Mouse (Mus musculus): Measurements from ENCODE around the gene Gemin6.
"Not testable (repeated sequence)": the region's sequence is repeated elsewhere in the genome, so short reads cannot be mapped to it uniquely, and the experiment has no call there.

Gene Gemin6

GRCm38 (mm10) chr17:80234376-80234775, 10.1 kb downstream of the Gemin6 start:
- no peak for DNase-seq (ENCODE audit: low spot score)

- DNase-seq (ENCODE audit: low spot score): no peak
These were observed 11.2 kb downstream of the Gemin6 start for GRCm38 (mm10) chr17:80235477-80235876.

GRCm38 (mm10) chr17:80236805-80237204, 12.6 kb downstream of the Gemin6 start:
- no peak for DNase-seq (ENCODE audit: low spot score)

DNA sequence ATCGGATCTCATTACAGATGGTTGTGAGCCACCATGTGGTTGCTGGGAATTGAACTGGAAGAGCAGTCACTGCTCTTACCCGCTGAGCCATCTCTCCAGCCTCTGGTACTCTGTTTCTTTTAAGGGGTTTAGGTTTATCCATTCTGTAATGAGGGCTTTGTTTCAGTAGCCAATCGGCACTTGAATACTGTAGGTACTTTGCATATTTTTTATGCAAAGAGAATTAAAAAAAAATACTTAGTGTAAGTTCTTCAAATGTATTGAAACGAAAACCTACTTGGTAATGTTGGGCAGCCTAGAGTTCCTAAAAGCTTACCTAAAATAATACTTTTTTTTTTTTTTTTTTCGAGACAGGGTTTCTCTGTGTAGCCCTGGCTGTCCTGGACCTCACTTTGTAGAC, 13.2 kb downstream of the Gemin6 start:
- no peak for DNase-seq (ENCODE audit: low spot score)

GRCm38 (mm10) chr17:80241594-80241993, 17.4 kb downstream of the Gemin6 start:
- no peak for DNase-seq (ENCODE audit: low spot score)

DNA sequence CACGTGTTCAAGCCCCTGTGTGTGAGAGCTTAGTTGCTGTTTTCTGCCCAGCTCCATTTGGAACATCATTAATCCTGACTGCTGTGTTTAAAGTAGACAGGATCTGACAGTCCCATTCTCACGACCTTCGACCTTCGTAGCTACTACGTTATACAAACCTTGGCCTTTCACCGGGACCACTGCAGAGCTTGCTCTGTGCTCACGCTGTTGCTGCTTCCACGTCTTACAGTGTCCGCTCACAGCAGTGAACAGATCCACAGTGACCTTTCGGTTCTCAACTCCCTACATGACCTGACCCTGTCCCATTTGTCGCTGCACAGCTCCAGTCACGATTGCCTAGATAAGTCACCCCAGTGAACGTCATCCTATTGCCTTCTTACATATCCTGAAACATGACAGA, 18.9 kb downstream of the Gemin6 start:
- no peak for DNase-seq (ENCODE audit: low spot score)

DNA sequence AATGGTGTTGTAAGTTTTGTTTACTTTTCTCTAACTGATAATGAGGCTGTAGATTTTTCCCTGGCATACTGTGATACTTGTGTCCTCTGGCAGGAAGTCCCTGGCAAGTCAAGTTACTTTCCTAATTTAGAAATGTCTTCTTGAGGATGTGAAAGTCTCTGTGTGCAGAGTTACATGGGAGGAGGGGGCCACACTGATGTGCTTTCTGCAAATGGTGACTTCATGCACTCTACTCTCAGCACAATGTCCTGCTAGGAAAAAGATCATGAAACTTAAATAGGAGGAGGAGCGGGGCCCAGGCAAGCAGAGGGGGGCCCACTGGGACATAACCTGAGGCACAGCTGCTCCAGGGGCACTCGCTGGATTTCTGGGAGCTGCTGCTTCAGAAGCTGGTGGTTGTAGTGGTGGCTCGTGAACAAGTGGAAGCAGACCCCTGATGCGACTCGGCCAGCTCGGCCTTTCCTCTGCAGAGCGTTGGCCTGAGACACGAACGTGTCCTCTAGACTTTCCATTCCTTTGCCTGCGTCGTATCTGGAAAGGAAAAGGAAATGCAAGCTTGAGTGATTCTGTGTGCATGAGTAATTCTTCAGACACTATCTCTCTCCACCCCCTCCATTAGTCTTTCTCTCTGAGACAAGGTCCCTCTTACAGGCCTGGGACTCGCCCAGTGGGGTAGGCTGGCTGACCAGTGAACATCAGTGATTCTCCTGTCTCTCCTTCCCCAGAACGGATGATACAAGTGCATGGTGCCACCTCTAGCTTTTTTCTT, 28.7 kb downstream of the Gemin6 start:
- DNase-seq (ENCODE audit: low spot score): no peak

GRCm38 (mm10) chr17:80254421-80254820, 30.2 kb downstream of the Gemin6 start:
- no peak for DNase-seq (ENCODE audit: low spot score)

- DNase-seq (ENCODE audit: low spot score): peak; percentile 68
These were observed 31.0 kb downstream of the Gemin6 start for GRCm38 (mm10) chr17:80255208-80255607.

DNA sequence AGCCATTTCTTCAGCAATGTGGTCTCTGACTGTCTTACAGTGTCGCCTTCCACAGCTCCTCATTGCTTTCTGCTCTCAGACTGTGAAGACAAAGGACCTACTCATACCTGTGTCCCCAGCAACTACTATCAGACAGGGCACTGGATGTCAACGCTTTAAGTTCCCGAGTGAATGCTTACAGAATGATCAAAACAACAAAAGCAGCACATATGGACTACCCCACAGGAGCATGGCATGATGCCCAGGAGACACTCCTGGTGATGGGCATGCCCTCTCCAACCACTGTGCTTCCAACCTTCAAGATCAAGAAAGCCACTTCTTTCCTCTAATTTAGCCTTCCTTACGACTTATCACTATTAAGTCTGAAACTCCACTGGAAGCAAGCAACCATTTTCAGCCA, 42.8 kb downstream of the Gemin6 start:
- no peak for DNase-seq (ENCODE audit: low spot score)

GRCm38 (mm10) chr17:80268151-80268550, 43.9 kb downstream of the Gemin6 start:
- DNase-seq (ENCODE audit: low spot score): no peak

GRCm38 (mm10) chr17:80270622-80271021, 46.4 kb downstream of the Gemin6 start:
- not testable (repeated sequence) for DNase-seq (ENCODE audit: low spot score)
